In genomic region chr3:129766971-129767794, GRCm38 (mm10) we compare ENCODE assay signal across 35 mouse cellular contexts. TPM values are rescaled to one million over a fixed set of nuclear protein-coding genes. Genes with fewer than 3 reads are reported as not detected.
A peak's percentile ranks its signal among the peaks of the same experiment; 100 is the strongest.
DNase-seq lines count a peak whose midpoint lies in the region.
"Had no signal": no experiment of that assay in that cellular context is flagged by ENCODE, and none has a peak within 500 bp of the region (broad histone marks: within the 10 kb centered on the region; RNA-seq: fewer than 3 reads in every experiment).

No protein-coding gene starts in this region.

- DNase-seq in heart, adult 18-20 months = peak; percentile 5 to 20
- no peak for DNase-seq in heart, embryonic 10.5 days (ENCODE audit: low spot score)
- DNase-seq in kidney, adult 9 months = peak; percentile 74
- no peak for DNase-seq in kidney, postnatal 4 days
- peak; percentile 65 for DNase-seq in kidney, postnatal 14 days
- no peak for DNase-seq in right cerebral cortex, postnatal 4 days
- DNase-seq in Muller cell, postnatal 12 days (ENCODE audit: inconsistent ontology term) = no peak
- DNase-seq: adrenal gland, adult 2 months; adrenal gland, postnatal 36 days; B cell, adult 2 months; cerebellum, adult 2 months; cerebellum, postnatal 36 days; layer of hippocampus, adult 9-11 months; lung, embryonic 14.5 days; lung, postnatal 14 days; midbrain, embryonic 14.5 days; retina, postnatal 1 day; right cerebral cortex, postnatal 25 days; thymus, adult 18-20 months; thymus, postnatal 25 days had no signal

- H3K27ac ChIP-seq in heart, embryonic 10.5 days = no peak overlapping the region
- H3K27ac ChIP-seq: forebrain, embryonic 13.5 days; heart, embryonic 15.5 days; hindbrain, embryonic 12.5 days; hindbrain, postnatal 0 days; intestine, embryonic 15.5 days; limb, embryonic 10.5 days; limb, embryonic 15.5 days; liver, embryonic 15.5 days; stomach, postnatal 0 days had no signal

- no peak overlapping the region for H3K4me3 ChIP-seq in heart, embryonic 10.5 days
- H3K4me3 ChIP-seq: forebrain, embryonic 13.5 days; heart, embryonic 15.5 days; hindbrain, embryonic 12.5 days; intestine, embryonic 15.5 days; limb, embryonic 10.5 days; limb, embryonic 15.5 days; liver, embryonic 15.5 days had no signal

- H3K9me3 ChIP-seq in heart, embryonic 10.5 days = no peaks in the 10 kb centered on the region
- H3K9me3 ChIP-seq: forebrain, embryonic 13.5 days; heart, embryonic 15.5 days; hindbrain, embryonic 12.5 days; limb, embryonic 10.5 days; limb, embryonic 15.5 days; liver, embryonic 15.5 days had no signal

- no peaks in the 10 kb centered on the region for H3K36me3 ChIP-seq in heart, embryonic 10.5 days
- H3K36me3 ChIP-seq: heart, embryonic 15.5 days; hindbrain, embryonic 12.5 days; intestine, embryonic 15.5 days; limb, embryonic 10.5 days; limb, embryonic 15.5 days; liver, embryonic 15.5 days had no signal

- no peaks in the 10 kb centered on the region for H3K4me1 ChIP-seq in heart, embryonic 10.5 days
- H3K4me1 ChIP-seq: forebrain, embryonic 13.5 days; heart, embryonic 15.5 days; hindbrain, embryonic 12.5 days; intestine, embryonic 15.5 days; limb, embryonic 10.5 days; limb, embryonic 15.5 days; liver, embryonic 15.5 days had no signal

- H3K27me3 ChIP-seq in heart, embryonic 10.5 days (ENCODE audit: insufficient read depth, poor library complexity, severe bottlenecking) = no peaks in the 10 kb centered on the region
- H3K27me3 ChIP-seq: forebrain, embryonic 13.5 days; heart, embryonic 15.5 days; hindbrain, embryonic 12.5 days; intestine, embryonic 15.5 days; limb, embryonic 15.5 days; liver, embryonic 15.5 days had no signal

- WGBS in heart, embryonic 10.5 days = 78% methylated on average over 10 of the region's 10 CpGs

RNA-seq across cellular contexts. Expression of gene Egf, which starts 12.1 kb away (rescaled TPM):
- total RNA-seq in heart, adult 18-20 months (2021) = 1 to 10 TPM; 2.1 to 2.9 TPM
- polyA plus RNA-seq in heart, embryonic 10.5 days (2016; fragmentation: Nextera tagmentation; extraction: Ambion mirVana) = 1.1 and 1.3 TPM in 2 replicates

RNA-seq across cellular contexts. Expression of gene Lrit3, which starts 36.6 kb away (rescaled TPM):
- not detected for total RNA-seq in heart, adult 18-20 months (2021)
- polyA plus RNA-seq in heart, embryonic 10.5 days (2016; fragmentation: Nextera tagmentation; extraction: Ambion mirVana) = 0.08 TPM in 1 of 2 replicates, not detected in the other
- total RNA-seq: adrenal gland, adult 2 months; adrenal gland, postnatal 36 days; heart, postnatal 25 days; hindbrain, postnatal 0 days; monocyte, adult 5-6 weeks had no signal
- polyA plus RNA-seq: activated CD4-positive, CD25-positive, alpha-beta regulatory T cell, adult 4 months; adrenal gland, adult 2 months; embryonic facial prominence, embryonic 11.5 days; forebrain, embryonic 13.5 days; heart, embryonic 15.5 days; hindbrain, embryonic 12.5 days; intestine, embryonic 15.5 days; limb, embryonic 10.5 days; limb, embryonic 15.5 days; liver, embryonic 15.5 days; lung, embryonic 14.5 days; midbrain, embryonic 14.5 days; neural tube, embryonic 14.5 days; spleen, adult 2 months had no signal

RNA-seq across cellular contexts. Expression of gene Rrh, which starts 55.2 kb away (rescaled TPM):
- not detected for total RNA-seq in heart, adult 18-20 months (2021)
- polyA plus RNA-seq in heart, embryonic 10.5 days (2016; fragmentation: Nextera tagmentation; extraction: Ambion mirVana) = not detected in 2 replicates
- total RNA-seq: adrenal gland, postnatal 36 days; heart, postnatal 25 days had no signal
- polyA plus RNA-seq: activated CD4-positive, CD25-positive, alpha-beta regulatory T cell, adult 4 months; adrenal gland, adult 2 months; heart, embryonic 15.5 days; hindbrain, embryonic 12.5 days; intestine, embryonic 15.5 days; limb, embryonic 10.5 days; liver, embryonic 15.5 days had no signal

Comparison
In these comparisons a context has a peak if more than half of its experiments do, and no peak if none do; other contexts are left out.
1. DNase-seq: peak in heart, adult 18-20 months (2 of 2), kidney, adult 9 months (single experiment) and kidney, postnatal 14 days (single experiment); none in heart, embryonic 10.5 days (single experiment), kidney, postnatal 4 days (0 of 2), right cerebral cortex, postnatal 4 days (single experiment) and Muller cell, postnatal 12 days (single experiment).